Mouse (Mus musculus) heart, postnatal 10 days (tissue): Measurements from ENCODE around the gene Sbk2. TPM values are rescaled to one million over a fixed set of nuclear protein-coding genes. Genes with fewer than 3 reads are reported as not detected.
A peak's percentile ranks its signal among the peaks of the same experiment; 100 is the strongest.

Experiments used
- DNase-seq, 2 experiments: peaks; one replicate each; pipeline ENCODE4 v3.0.0; 2021
- intact Hi-C: fragments of 180-260 bp; cut with DNase I; formaldehyde crosslinking; loops from one replicate; pipeline ENCODE4 v1.15.1; 2025
- total RNA-seq, 2 experiments: library from RNA; stranded (reverse); gene quantifications; 2 replicates each; pipeline ENCODE4 v1.2.3; 2021

Sbk2 gene
- total RNA-seq, 2 experiments from 2014 or later: 7.2 to 9.0 TPM

GRCm38 (mm10) chr7:4957361-4957760 is 6.8 kb downstream of the Sbk2 start:
- intact Hi-C loops: no loop called here
- DNase-seq: no peak

- intact Hi-C loops: no loop called here
- peak; percentile 46 to 47 for DNase-seq
Measured at GRCm38 (mm10) chr7:4953815-4954445, 10.3 kb downstream of the Sbk2 start.

GRCm38 (mm10) chr7:4950561-4951342 is 13.5 kb downstream of the Sbk2 start:
- DNase-seq: peak; percentile 60 to 67
- intact Hi-C loops: no loop called here

- intact Hi-C loops: no loop called here
- DNase-seq: no peak
Measured at GRCm38 (mm10) chr7:4948386-4948785, 15.8 kb downstream of the Sbk2 start.

- peak; percentile 72 to 74 for DNase-seq
- intact Hi-C loops: no loop called here
Measured at GRCm38 (mm10) chr7:4947855-4948254, 16.4 kb downstream of the Sbk2 start.

GRCm38 (mm10) chr7:4943223-4943815 is 20.9 kb downstream of the Sbk2 start:
- intact Hi-C loops: loop anchor here (1.0 to 5.0 kb wide), 4 partner anchors 20 to 184 kb away; partner anchors contain the start of gene Rasl2-9
- peak; percentile 94 to 97 for DNase-seq

- no peak for DNase-seq
- intact Hi-C loops: loop anchor here (1.0 to 5.0 kb wide), 4 partner anchors 21 to 185 kb away; partner anchors contain the start of gene Rasl2-9
Measured at GRCm38 (mm10) chr7:4942673-4943072, 21.5 kb downstream of the Sbk2 start.

GRCm38 (mm10) chr7:4940068-4940479 is 24.1 kb downstream of the Sbk2 start:
- DNase-seq: peak; percentile 83 to 92
- intact Hi-C loops: loop anchor here (1.0 to 5.0 kb wide), 5 partner anchors 29 to 383 kb away; partner anchors contain the start of gene Rasl2-9

GRCm38 (mm10) chr7:4938456-4938855 is 25.8 kb downstream of the Sbk2 start:
- DNase-seq: peak; percentile 77 to 84
- intact Hi-C loops: loop anchor here (2.0 kb wide), 1 partner anchor 72 kb away; no protein-coding TSS in a partner anchor

- intact Hi-C loops: no loop called here
Measured at GRCm38 (mm10) chr7:4937392-4937791, 26.8 kb downstream of the Sbk2 start.

GRCm38 (mm10) chr7:4936832-4937231 is 27.4 kb downstream of the Sbk2 start:
- no peak for DNase-seq
- intact Hi-C loops: no loop called here

More at GRCm38 (mm10) chr7:4937392-4937791, 26.8 kb downstream of the Sbk2 start:
- no peak for DNase-seq

GRCm38 (mm10) chr7:4934160-4934914 is 29.9 kb downstream of the Sbk2 start:
- DNase-seq: no peak
- intact Hi-C loops: no loop called here

GRCm38 (mm10) chr7:4933103-4933502 is 31.1 kb downstream of the Sbk2 start:
- intact Hi-C loops: no loop called here

GRCm38 (mm10) chr7:4928323-4928722 is 35.9 kb downstream of the Sbk2 start:
- DNase-seq: no peak
- intact Hi-C loops: no loop called here

More at GRCm38 (mm10) chr7:4933103-4933502, 31.1 kb downstream of the Sbk2 start:
- no peak for DNase-seq

- intact Hi-C loops: no loop called here
- peak in 1 of 2 experiments; percentile 48 for DNase-seq
Measured at GRCm38 (mm10) chr7:4927711-4928110, 36.5 kb downstream of the Sbk2 start.

- intact Hi-C loops: no loop called here
- DNase-seq: no peak
Measured at GRCm38 (mm10) chr7:4926849-4927248, 37.4 kb downstream of the Sbk2 start.

- intact Hi-C loops: loop anchor here (1.0 kb wide), 1 partner anchor 14 kb away; no protein-coding TSS in a partner anchor
Measured at GRCm38 (mm10) chr7:4925441-4926381, 38.5 kb downstream of the Sbk2 start, which contains the start of gene Ssc5d. TSS of gene Ssc5d (plus strand) at chr7:4925785.

GRCm38 (mm10) chr7:4924891-4925301 is 39.3 kb downstream of the Sbk2 start:
- DNase-seq: peak; percentile 70 to 79
- intact Hi-C loops: loop anchor here (1.0 kb wide), 1 partner anchor 14 kb away; no protein-coding TSS in a partner anchor

More at GRCm38 (mm10) chr7:4925441-4926381, 38.5 kb downstream of the Sbk2 start, which contains the start of gene Ssc5d:
- DNase-seq: peak; percentile 72 to 73

GRCm38 (mm10) chr7:4924483-4924882 is 39.7 kb downstream of the Sbk2 start:
- DNase-seq: peak in 1 of 2 experiments; percentile 34

More at GRCm38 (mm10) chr7:4924483-4924882, 39.7 kb downstream of the Sbk2 start:
- intact Hi-C loops: no loop called here
